Mouse (Mus musculus) c-Kit-negative CD71-positive TER-119-positive erythroid progenitor cells, embryonic 14.5 days (primary cell): ENCODE data around the gene Gm826.

Source experiments
- DNase-seq: peaks from one replicate; pipeline ENCODE4 v3.0.0-alpha.2; 2013; ENCODE audit warnings: low read depth, low spot score

Gm826 gene

DNA sequence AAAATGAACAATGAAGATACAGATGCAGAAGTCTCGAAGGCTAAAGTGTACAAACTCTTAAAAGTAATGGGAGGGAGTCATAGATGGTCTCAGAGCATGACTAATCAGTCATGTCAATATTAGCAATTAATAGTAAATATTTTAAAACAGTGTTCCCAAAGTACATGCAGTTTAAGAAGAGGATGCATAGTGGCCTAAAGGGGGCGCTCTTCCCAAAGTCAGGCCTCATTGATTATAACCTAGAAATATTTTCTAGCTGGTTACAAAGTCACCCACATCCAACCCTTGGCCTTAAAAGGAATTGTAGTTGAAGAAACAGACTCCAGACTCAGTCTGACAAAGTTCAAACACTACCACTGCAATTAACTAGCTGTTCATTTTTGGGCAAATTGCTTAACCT is 20.4 kb upstream of the Gm826 start:
- DNase-seq, result no peak

DNA sequence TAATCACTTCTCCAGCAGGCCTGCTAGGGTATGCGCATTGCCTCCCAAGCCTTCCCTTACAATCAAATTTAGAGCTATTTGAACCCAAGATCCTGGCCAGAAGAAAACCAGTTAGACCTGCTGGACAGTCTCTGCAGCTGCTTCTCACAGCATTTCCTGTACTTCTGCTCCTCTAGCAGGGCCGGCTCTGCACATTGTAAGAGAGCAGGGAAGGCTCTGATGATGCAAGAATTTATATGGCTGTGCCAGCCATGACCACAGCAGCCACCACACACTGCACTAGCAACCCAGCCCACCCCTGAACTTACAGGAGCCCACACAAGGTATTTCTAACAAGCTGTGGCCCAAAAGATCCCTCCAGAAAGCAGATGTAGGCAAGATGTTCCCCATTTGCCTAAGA is 19.6 kb upstream of the Gm826 start:
- no peak for DNase-seq

DNA sequence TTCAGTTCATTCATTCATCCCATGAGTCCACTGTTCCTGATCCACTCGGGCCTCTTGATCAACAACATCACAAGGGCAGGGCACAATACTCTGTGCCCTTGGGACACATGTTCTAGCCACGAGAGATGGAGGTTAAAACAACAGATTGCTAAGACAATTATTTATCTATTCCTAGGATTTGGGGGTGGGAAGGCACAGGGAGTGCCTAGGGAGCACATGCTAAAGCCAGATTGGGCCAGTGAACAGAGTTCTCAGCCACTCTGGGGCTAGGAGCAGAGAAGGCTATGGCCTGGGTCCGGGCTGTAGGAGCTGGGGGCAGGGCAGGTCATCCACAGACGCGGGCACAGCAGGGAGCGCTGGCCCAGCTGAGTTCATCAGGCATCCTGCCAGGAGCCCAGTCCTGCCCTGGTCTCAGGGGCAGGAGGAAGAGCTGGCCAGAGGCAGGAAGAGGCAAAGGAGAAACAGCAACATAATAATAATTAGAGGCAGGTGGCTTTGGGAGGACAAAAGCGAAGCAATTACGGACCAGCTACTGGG is 17.1 kb upstream of the Gm826 start:
- no peak for DNase-seq

DNA sequence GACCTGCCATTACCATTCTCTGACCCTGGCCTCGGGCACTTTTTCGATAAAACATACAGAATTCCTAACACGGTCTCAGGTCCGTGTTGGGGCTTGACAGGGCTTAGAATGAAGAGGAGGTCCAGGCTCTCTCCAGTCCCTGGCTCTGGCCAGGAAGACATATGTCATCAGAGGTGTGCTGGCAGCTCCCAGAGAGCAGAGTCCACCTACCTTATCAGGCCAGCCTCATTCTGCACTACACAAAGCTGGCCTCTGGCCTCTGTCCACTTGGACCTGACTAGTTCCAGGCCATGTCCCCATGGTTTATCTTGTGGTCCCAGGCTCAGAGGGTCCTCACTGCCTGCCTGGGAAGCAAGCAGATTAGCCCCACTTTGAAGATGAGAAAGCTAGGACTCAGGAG is 15.6 kb upstream of the Gm826 start:
- no peak for DNase-seq

DNA sequence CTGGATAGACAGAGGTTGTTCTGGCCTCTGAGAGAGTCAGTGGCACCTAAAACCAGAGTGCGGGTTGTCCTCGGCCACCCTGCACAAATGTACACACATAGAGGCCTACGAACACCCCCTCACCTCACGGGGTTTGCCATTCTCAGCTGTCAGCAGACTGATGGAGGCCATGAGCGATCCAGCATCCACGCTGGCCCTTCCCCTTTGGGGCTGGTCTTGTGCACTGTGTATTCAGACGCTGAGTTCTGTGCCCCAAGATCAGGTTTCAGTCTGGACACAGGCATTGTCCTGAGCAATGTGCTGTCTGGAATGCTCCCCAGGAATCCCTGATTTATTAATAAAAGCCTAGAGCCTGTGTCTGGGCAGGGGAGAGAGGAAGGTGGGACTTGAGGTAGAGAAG is 14.8 kb upstream of the Gm826 start:
- DNase-seq, result no peak

DNA sequence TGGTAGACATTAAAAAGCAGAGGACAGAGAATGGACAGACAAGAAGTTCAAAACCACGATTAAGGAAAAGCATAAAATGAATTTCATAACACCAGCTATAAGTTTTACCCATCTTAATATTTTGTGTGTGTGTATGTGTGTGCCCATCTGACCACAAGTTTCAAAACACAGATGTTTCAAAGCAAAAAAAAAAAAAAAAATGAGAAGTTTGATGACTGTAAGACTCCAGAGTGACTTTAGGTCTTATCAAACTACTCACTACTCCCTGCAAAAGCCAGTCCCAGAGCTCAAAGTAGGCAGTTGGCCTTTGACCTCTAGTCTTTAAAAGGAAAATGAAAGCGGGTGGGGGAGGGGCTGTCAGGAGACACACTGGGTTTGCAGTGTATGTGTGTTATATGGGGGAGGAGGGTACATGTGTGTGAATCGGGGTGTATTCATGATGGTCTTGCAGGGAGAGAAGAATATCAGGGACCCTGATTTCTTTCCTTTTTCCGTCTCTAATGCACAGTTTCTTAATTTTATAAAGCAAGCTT is 14.2 kb upstream of the Gm826 start:
- no peak for DNase-seq

DNA sequence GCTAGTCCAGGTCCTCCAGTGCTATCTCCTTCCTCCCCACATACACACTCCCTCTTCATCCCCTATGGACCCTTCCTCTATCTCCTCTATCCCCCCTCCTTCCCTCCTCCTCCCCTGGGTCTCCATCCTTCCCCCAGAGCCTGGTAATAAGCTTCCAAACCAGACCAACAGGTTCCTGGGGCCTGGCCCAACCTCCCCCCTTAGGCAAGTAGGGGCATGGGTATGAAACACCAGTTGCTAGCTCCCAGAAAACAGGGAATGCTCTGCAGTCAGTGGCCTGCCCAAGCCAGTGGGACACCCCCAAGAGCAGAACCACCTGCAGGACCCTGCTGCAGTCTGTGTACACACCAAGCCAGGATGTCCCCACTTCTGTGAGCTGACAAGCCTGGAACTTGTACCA is 11.7 kb upstream of the Gm826 start:
- no peak for DNase-seq

DNA sequence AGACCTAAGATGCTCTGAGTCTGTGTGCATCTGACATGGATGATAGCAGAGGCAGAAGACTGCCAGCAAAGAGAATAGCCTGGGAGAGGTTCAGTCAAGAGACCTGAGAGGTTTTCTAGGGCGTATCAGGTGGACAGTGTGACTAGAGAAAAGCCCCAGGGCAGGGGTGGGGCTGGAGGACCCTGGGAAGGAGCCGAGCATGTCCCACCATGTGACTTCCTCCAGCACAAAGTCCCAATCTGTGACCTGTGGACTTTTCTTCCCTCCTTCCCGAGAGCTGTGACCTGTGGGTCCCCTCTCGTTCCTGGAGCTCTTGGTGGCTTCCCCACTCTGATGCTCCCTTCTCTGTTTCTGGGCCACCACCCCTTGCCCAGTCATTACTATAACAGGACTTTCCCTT is 6.2 kb upstream of the Gm826 start:
- DNase-seq, result no peak

DNA sequence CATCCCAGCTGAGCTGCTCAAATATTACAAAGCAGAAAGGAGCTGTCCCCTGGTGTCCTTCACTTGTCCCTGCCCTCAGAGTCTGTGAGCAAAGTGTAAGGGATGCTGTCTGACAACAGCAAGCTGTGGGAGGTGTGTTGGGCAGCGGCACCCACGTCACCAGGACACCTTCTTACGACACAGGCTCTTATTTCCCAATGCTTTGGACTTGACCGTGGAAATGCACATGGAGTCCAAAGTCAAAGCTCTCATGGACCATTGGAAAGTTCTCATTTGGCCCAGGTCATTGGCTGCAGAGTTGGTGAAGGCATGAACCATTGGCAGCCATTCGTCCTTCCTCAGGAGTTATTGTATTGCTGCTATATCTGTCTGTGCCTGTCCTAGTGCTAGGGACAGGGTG is 5.6 kb upstream of the Gm826 start:
- DNase-seq, result no peak

DNA sequence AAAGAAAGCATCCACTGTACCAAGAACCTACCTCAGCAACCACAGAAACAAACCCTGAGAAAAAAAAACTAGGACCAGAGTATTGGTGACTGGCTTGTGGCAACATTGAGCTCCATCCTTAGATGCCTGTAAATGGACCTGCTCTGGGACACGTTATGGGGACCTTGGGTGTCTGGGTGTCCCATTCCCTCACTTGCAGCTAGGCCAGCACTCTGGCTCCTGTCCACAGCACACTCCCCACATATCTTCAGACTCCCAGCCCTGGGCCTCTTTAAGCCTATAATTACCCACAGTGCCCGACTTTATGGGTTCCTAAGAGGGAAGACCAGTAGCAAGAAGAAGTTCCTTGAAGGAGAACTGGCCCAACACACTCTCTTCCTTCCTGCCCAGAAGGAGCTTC is 2.1 kb upstream of the Gm826 start:
- no peak for DNase-seq

DNA sequence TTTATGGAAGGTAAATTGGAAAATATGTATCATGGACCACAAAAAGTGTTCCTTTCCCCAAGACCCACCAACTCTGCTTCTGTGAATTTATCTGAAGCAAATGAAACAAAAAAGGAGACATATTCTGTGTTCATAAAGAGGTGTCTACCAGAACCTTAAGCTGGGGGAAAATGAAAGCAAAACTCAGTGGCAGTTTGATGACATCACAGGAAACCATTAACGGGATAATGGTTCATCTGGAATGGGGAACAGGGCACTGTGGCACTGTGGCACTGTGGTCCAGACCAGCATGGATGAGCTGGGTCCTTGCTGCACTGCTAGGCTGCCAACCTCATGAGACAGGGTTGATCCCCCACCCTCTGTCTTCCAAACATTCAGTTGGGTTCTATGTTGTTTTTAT is 1.1 kb upstream of the Gm826 start:
- no peak for DNase-seq

DNA sequence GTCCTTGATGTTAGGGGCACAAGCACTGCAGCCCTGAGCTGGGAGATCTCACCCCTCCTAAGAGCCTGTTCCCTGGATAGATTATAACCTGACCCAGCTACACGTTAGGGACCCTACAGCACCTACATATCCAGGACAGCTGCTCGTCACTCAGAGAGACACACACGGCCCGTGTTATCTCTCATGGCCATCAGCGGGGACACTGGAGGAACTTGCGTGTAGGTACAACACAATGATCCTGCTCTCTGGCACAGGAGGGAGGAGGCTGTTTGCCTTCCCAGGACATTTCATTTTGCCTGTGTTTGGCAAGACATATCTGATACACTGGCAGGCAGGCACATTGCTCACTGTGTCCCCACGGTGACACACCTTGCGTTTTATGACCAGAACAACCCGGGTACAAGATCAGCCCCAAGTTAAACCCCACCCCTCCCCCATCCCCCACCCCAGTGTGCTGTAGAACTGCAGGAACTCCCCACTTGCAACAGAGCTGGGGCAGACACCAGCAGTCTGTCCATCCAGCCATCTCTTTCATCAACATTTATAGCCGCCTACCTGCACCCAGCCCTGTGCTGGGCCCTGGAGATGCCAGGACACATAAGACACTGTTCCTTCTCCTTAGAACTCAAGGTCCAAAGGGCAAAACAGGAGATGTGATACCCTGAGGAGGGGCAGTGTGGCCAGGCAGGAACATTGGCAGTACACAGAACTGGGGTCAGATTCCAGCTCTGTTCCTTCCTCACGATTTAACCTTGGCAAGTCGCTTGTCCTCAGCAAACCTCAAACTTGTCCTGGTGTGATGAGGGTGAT is 1.2 kb downstream of the Gm826 start:
- DNase-seq, result no peak

DNA sequence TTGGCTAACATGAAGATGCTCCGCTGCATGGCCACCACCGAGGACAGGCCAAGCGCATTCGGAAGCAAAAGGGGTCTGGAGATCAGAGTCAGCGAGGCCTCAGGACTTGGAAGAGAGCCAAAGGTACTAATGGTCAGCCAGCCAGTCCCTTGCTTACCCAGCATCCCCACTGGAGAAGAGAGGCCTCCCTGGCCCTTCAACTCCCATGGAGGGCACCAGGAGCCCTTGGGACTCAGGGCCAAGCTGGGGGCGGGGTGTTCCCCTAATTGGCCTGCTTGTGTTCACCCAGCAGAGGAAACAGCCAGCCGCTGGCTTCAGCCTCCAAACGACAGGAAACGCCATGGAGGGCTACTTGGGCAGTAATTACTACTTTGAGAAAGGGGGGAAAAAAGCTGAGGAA is 5.1 kb downstream of the Gm826 start:
- DNase-seq, result no peak

DNA sequence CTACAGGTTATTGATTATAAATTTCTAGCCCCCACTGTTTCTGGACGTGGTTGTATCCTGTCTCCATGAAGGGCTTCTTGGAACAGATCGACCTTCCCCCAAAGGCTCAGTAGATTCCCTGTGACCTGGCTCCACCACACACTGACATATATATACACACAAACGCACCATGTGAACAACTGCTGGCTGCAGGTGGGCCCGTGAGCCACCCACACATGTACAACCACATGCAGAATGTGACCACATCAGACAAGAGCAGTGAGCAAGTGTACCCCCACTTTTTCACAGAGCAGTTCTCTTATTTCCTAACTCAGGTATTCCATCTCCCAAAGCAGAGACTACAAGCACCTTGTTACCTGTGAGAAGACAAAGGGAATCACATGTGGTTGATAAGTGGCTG is 6.2 kb downstream of the Gm826 start:
- no peak for DNase-seq

DNA sequence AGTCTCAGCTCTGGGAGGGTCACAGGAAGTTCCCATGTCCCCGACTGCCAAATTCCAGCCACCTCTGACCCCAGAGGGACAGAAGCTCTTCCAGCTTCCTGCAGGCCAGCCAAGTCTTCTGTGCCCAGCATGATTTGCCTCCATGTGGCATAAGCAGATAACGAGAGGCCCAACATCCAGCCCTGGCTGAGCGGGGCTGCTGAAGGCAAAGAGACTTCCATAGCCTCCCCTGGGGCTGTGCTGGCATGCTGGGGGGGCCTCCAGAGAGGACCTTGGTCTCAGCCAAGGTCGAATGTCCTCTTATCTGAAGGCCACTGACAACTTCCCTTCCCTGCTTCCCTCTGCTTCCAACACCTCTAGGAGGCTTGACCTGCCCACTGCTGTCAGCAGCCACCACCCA is 6.8 kb downstream of the Gm826 start:
- DNase-seq, result no peak

DNA sequence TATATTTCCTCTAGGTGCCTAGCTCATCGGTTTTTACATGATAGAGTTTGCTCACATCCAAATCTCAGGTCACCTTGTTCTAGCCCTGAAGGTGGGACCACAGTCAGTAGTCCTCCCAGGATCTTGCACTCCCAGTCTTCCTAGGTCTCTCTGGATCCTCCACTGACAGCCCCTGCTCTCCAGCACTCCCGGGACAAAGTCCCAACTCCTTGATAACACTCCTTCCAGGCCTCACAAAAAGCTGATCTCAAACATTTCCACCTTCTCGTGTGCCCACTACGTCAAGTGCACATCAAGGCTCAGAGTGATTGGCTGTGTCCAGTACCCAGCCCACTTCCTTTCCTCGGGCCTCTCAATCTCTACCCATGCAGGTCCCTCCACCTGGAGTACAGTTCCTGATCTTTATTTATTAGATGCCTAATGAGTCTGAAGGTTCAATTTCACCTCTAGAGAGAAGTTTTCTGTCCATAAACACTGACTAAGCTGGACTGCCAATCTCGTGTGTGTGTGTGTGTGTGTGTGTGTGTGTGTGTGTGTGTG is 8.8 kb downstream of the Gm826 start:
- no peak for DNase-seq

DNA sequence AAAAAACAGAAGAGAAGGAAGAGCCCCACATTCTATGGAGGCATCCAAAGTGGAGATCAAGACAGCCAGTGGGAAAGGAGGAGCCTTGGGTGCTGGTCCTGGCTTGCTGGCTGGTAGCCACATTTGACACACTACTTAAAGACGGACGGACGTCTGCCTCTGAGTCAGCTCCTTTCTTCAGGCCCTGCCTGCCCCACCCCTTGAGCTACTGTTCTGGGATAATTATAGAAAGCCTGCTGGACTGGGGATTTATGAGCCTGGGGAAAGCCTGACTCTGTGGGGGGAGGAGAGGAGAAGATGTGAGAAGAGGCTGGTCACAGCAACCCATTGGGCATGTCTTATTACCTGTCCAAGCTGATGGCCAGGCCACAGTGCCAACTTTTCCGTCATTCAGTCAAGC is 12.1 kb downstream of the Gm826 start:
- no peak for DNase-seq

DNA sequence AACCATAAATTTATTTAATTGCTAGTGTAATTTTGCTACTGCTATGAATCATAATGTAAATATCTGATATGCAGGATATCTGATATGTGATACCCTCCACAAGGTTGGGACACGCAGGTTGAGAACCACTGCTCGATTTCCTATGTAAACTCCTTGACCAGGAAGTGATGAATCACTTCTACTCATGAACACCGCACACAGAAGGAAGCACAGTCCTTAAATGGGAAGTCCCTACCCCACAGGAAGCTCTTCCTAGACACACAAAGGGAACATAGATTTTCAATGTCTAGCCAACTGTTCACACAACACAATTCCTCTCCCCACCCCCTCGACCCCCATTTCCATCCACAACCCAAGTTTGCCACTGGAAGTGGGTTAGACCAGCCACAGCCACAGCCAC is 15.7 kb downstream of the Gm826 start:
- DNase-seq, result no peak

DNA sequence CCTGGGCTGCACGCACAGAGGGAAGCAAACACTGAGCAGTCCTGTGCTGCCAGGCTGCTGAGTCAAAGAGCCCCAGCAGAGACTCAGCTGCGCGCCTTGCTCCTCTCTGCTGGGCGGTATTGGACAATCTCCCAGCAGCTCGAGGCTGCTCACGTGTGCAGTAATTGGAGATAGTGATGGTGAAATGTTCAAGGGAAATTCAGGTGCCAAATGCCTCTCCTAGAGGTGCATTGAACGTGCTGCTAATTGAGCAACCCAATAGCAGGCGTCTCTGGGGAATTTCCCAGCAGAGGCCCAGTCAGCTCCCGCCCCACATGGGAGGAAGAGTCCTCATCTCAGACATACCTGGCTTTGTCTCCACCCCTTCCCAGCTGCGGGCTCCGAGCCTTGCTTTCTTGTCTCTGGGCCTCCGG is 20.4 kb downstream of the Gm826 start:
- no peak for DNase-seq

DNA sequence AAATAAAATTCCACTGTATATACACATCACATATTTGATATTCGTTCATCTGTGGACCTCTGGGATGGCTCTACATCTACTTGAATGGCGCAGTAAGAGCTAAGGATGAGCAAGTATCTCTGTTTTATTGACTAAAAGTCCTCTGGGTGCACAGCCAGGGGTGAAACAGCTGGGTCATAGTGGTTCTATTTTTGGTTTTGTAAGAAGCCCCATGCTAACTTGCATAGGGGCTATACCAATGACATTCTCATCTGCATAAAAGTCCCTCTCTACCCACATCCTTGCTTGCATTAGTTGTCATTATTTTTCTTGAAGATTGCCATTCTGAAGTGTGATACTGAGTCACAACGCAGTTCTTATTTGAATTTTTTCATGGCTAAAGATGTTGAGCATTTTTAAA is 28.9 kb downstream of the Gm826 start:
- no peak for DNase-seq

DNA sequence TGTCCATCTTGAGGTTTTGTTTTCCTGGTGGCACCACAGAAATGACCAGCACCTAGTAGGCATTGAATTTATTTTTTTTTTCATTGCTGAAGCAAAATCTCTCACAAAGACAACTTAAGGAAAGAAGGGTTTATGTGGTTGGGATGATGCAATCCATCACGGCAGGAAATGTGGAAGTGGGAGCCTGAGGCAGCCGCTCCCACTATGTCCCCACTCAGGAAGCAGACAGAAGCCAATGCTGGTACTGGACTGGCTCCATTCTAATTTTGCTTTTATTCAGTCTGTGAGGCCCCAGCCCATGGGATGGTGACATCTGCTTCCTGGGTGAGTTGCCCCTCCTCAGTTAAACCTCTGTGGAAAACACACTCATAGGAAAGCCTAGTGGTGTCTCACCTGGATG is 30.0 kb downstream of the Gm826 start:
- DNase-seq, result no peak

DNA sequence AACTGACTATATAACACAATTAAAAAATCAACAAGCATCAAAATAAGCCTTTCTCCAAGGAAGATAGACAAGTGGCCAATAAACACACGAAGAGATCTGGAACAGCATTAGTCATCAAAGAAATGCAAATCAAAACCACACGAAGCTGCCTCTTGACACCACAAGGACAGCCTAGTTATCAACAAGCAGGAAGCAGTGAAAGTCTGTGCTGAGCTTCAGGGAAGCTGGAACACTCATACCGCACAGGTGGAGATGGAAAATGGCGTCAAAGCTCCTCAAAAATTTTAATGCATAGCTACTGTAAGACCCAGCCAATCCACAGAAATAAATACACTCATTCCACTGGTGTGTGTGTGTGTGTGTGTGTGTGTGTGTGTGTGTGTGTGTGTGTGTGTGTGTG is 31.9 kb downstream of the Gm826 start:
- no peak for DNase-seq

DNA sequence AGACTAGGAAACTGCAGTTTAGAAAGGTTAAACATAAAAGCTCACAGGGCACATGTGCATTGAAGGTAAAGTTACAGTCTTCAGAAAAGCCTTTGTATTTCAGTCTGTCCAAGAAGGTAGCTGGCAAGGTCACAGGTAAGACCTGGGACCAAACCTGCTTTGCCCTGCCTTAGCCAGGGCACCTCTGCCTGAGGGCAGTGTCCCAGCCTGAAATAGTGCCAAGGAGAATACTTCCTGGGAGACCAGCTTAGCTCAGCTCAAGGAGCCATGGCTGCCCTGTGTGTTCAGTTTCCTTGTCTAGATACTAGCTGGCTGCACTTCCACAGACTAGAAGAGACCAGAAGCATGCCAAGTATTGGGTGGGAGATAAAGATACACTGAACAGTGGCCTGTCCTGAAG is 35.4 kb downstream of the Gm826 start:
- DNase-seq, result no peak
